Mouse (Mus musculus) CH12.LX (cell line): ENCODE data around the gene Gm9922. TPM values are rescaled to one million over a fixed set of nuclear protein-coding genes. Genes with fewer than 3 reads are reported as not detected.

ENCODE experiments used
- DNase-seq: peaks from one replicate; pipeline ENCODE4 v3.0.0-alpha.2; 2013; ENCODE audit errors: extremely low read depth
- H3K27ac ChIP-seq: 2 replicates; pipeline ENCODE4 v1.5.1; 2012; ENCODE audit warnings: low read depth, mild to moderate bottlenecking, control low read depth, moderate library complexity; ENCODE audit not compliant: insufficient read depth
- H3K27me3 ChIP-seq: replicated peaks from 2 replicates; pipeline ENCODE3; 2012; ENCODE audit warnings: inconsistent platforms
- H3K36me3 ChIP-seq, 2 experiments: replicated peaks in 1 of 2; 2 replicates each; pipeline versions ENCODE3 to v1.6.1; 2012; ENCODE audit warnings: inconsistent platforms in 1 of 2, low read length in 1 of 2, mild to moderate bottlenecking in 1 of 2, mixed read lengths in 1 of 2, moderate library complexity in 1 of 2; ENCODE audit not compliant: control insufficient read depth in 1 of 2, insufficient read depth in 1 of 2
- H3K4me1 ChIP-seq, 2 experiments: 2 replicates each; pipeline ENCODE4 v1.6.1; 2012; ENCODE audit warnings: inconsistent platforms in 1 of 2, moderate library complexity in 1 of 2; ENCODE audit not compliant: insufficient read depth in 2 of 2, control insufficient read depth in 1 of 2
- H3K4me2 ChIP-seq: 2 replicates; pipeline ENCODE4 v1.6.1; 2012; ENCODE audit warnings: low read depth, mild to moderate bottlenecking, control low read depth; ENCODE audit not compliant: poor library complexity, insufficient read depth, severe bottlenecking
- H3K4me3 ChIP-seq, 3 experiments: fragments of 150-350 bp in 1 of 3; sonication (generic) in 1 of 3; replicated peaks in 1 of 3; 2 replicates each; pipeline versions ENCODE3 to v1.5.1; 2011 to 2012; ENCODE audit warnings: low read depth in 2 of 3, low read length in 2 of 3, mild to moderate bottlenecking in 2 of 3, moderate library complexity in 2 of 3, control low read depth in 1 of 3, improper control_type of control experiment in 1 of 3, inconsistent platforms in 1 of 3, mixed read lengths in 1 of 3; ENCODE audit not compliant: poor library complexity in 1 of 3
- H3K79me2 ChIP-seq: replicated peaks from 2 replicates; pipeline ENCODE4 v1.6.1; 2012; ENCODE audit warnings: mild to moderate bottlenecking, moderate library complexity; ENCODE audit not compliant: control insufficient read depth, poor library complexity, insufficient read depth, severe bottlenecking; ENCODE audit errors: extremely low read depth
- H3K9ac ChIP-seq: 2 replicates; pipeline ENCODE4 v1.6.1; 2012; ENCODE audit warnings: low read depth, mild to moderate bottlenecking, control low read depth, moderate library complexity; ENCODE audit not compliant: insufficient read depth
- H3K9me3 ChIP-seq: replicated peaks from 2 replicates; pipeline ENCODE3; 2012; ENCODE audit warnings: low read length, inconsistent platforms, mixed read lengths
- BHLHE40 ChIP-seq: IDR thresholded peaks from 2 replicates; pipeline ENCODE4 v1.6.1; 2011; ENCODE audit warnings: mild to moderate bottlenecking, low read depth, low read length, improper control_type of control experiment
- CHD1 ChIP-seq: IDR thresholded peaks from 2 replicates; pipeline ENCODE4 v1.6.1; 2012; ENCODE audit warnings: low read depth, low read length, improper control_type of control experiment, inconsistent platforms
- E2F4 ChIP-seq: IDR thresholded peaks from 2 replicates; pipeline ENCODE4 v1.6.1; 2011; ENCODE audit warnings: low read depth, low read length, improper control_type of control experiment; ENCODE audit not compliant: insufficient replicate concordance
- ELF1 ChIP-seq: IDR thresholded peaks from 2 replicates; pipeline ENCODE4 v1.6.1; 2014; ENCODE audit warnings: low read depth, mild to moderate bottlenecking, inconsistent platforms, low read length, improper control_type of control experiment
- IRF4 ChIP-seq: IDR thresholded peaks from 2 replicates; pipeline ENCODE4 v1.6.1; 2014; ENCODE audit warnings: low read depth, mild to moderate bottlenecking, inconsistent platforms, low read length, improper control_type of control experiment
- JUND ChIP-seq: conservative IDR thresholded peaks from 2 replicates; pipeline ENCODE4 v1.6.1; 2011; ENCODE audit warnings: low read depth, low read length, improper control_type of control experiment
- MAFK ChIP-seq: IDR thresholded peaks from 2 replicates; pipeline ENCODE4 v1.6.1; 2011; ENCODE audit warnings: low read length, improper control_type of control experiment; ENCODE audit not compliant: insufficient replicate concordance
- MEF2A ChIP-seq: IDR thresholded peaks from 2 replicates; pipeline ENCODE4 v1.6.1; 2014; ENCODE audit warnings: low read depth, mild to moderate bottlenecking, inconsistent platforms, low read length, improper control_type of control experiment, borderline replicate concordance
- MXI1 ChIP-seq: IDR thresholded peaks from 2 replicates; pipeline ENCODE4 v1.6.1; 2011; ENCODE audit warnings: mild to moderate bottlenecking, low read depth, low read length, improper control_type of control experiment
- MYC ChIP-seq: IDR thresholded peaks from 2 replicates; pipeline ENCODE4 v1.6.1; 2011; ENCODE audit warnings: low read depth, mild to moderate bottlenecking, improper control_type of control experiment, low read length
- POLR2A ChIP-seq: IDR thresholded peaks from 2 replicates; pipeline ENCODE4 v1.6.1; 2011; ENCODE audit warnings: low read depth, mild to moderate bottlenecking, improper control_type of control experiment, low read length
- RCOR1 ChIP-seq: conservative IDR thresholded peaks from 2 replicates; pipeline ENCODE4 v1.6.1; 2012; ENCODE audit warnings: low read depth, mild to moderate bottlenecking, inconsistent platforms, low read length, improper control_type of control experiment
- SMC3 ChIP-seq: IDR thresholded peaks from 2 replicates; pipeline ENCODE4 v1.6.1; 2011; ENCODE audit warnings: low read depth, low read length, improper control_type of control experiment
- UBTF ChIP-seq: IDR thresholded peaks from 2 replicates; pipeline ENCODE4 v1.6.1; 2012; ENCODE audit warnings: low read depth, mild to moderate bottlenecking, inconsistent platforms, low read length, improper control_type of control experiment, moderate library complexity
- USF2 ChIP-seq: conservative IDR thresholded peaks from 2 replicates; pipeline ENCODE4 v1.6.1; 2011; ENCODE audit warnings: low read depth, low read length, improper control_type of control experiment
- ZC3H11A ChIP-seq: IDR thresholded peaks from 2 replicates; pipeline ENCODE4 v1.6.1; 2012; ENCODE audit warnings: low read depth, mild to moderate bottlenecking, inconsistent platforms, low read length, improper control_type of control experiment
- ZMIZ1 ChIP-seq: IDR thresholded peaks from 2 replicates; pipeline ENCODE4 v1.6.1; 2012; ENCODE audit warnings: low read depth, mild to moderate bottlenecking, inconsistent platforms, low read length, improper control_type of control experiment
- ZNF384 ChIP-seq: IDR thresholded peaks from 2 replicates; pipeline ENCODE4 v1.6.1; 2012; ENCODE audit warnings: low read depth, low read length, improper control_type of control experiment, inconsistent platforms
- dilution Hi-C: fragments of 300-500 bp; cut with MboI; formaldehyde crosslinking; loops from 2 replicates; pipeline ENCODE4 v1.14.3; 2020; ENCODE audit warnings: low sequenced_read_pairs; ENCODE audit not compliant: extremely low pct_unique_long_range_greater_than_20kb, extremely low pct_ligation_motif_present
- in situ Hi-C: fragments of 300-500 bp; cut with MboI; formaldehyde crosslinking; loops from 3 replicates; pipeline ENCODE4 v1.14.3; 2019; ENCODE audit warnings: low sequenced_read_pairs, low pct_ligation_motif_present, low pct_unique_long_range_greater_than_20kb, mixed read lengths
- polyA plus RNA-seq: library from polyadenylated mRNA; unstranded; fragments of >175 nt; gene quantifications from 2 replicates; pipeline ENCODE4 v1.2.1, GENCODE M21; 2012; ENCODE audit warnings: low read depth; ENCODE audit not compliant: insufficient read length
- total RNA-seq, 2 experiments: library from RNA; depleted of rRNA; stranded (reverse); fragments of 300-350 nt in 1 of 2; fragments of >200 nt in 1 of 2; gene quantifications; 2 replicates each; pipeline ENCODE4 v1.2.3; 2012 to 2014

Gene Gm9922
- total and polyA plus RNA-seq, 3 experiments = 0.64 to 0.76 TPM; not detected in 1

- Histone ChIP-seq H3K27ac (no peak overlapping the region), H3K4me3 (no peak overlapping the region), H3K36me3 (no peaks in the 10 kb centered on the region), H3K9me3 (no peaks in the 10 kb centered on the region), H3K4me2 (no peak overlapping the region)
- DNase-seq = no peak
- dilution Hi-C loops = no loop called here
- TF ChIP-seq SMC3 = no peak
- no peak for TF ChIP-seq ZNF384
- TF ChIP-seq ELF1 = no peak
- TF ChIP-seq MAFK = no peak
- TF ChIP-seq ZC3H11A = no peak
- no peak for TF ChIP-seq USF2
- no peak for TF ChIP-seq IRF4
- TF ChIP-seq RCOR1 = no peak
- TF ChIP-seq CHD1 = no peak
- TF ChIP-seq ZMIZ1 = no peak
- no peak for TF ChIP-seq BHLHE40
- no peak for TF ChIP-seq POLR2A
- TF ChIP-seq JUND = no peak
- no peak for TF ChIP-seq UBTF
- TF ChIP-seq MEF2A = no peak
- TF ChIP-seq MXI1 = no peak
- TF ChIP-seq, all 38 proteins: peak for 0
- H3K79me2 ChIP-seq = no peaks in the 10 kb centered on the region
- H3K4me1 ChIP-seq = peaks cover 2 to 4% of the 10 kb centered on the region in 2 experiments; a peak in 2 of 4 replicates
- H3K9ac ChIP-seq = no peak overlapping the region
- in situ Hi-C loops = no loop called here
- H3K27me3 ChIP-seq = no peaks in the 10 kb centered on the region
Observed at GRCm38 (mm10) chr14:101777129-101777493, 47.5 kb upstream of the Gm9922 start.

- dilution Hi-C loops = no loop called here
- H3K36me3 ChIP-seq = no peaks in the 10 kb centered on the region
- in situ Hi-C loops = no loop called here
- no peak overlapping the region for H3K9ac ChIP-seq
- no peaks in the 10 kb centered on the region for H3K9me3 ChIP-seq
- H3K27me3 ChIP-seq = no peaks in the 10 kb centered on the region
- DNase-seq = no peak
- peaks cover 2 to 3% of the 10 kb centered on the region in 2 experiments; a peak in 2 of 4 replicates for H3K4me1 ChIP-seq
- no peaks in the 10 kb centered on the region for H3K79me2 ChIP-seq
- no peak overlapping the region for H3K27ac ChIP-seq
- no peak overlapping the region for H3K4me3 ChIP-seq
- TF ChIP-seq ZMIZ1 (no peak), IRF4 (no peak), MYC (no peak), ELF1 (no peak), E2F4 (no peak)
- no peak overlapping the region for H3K4me2 ChIP-seq
Observed at GRCm38 (mm10) chr14:101776296-101777128, 46.9 kb upstream of the Gm9922 start.
